Mouse (Mus musculus) forebrain, embryonic 12.5 days (tissue): ENCODE results near the gene Dlx2. TPM values are rescaled to one million over a fixed set of nuclear protein-coding genes. Genes with fewer than 3 reads are reported as not detected.

Experiments used
- ATAC-seq: fragments of 200-750 bp; cut with Nextera tagmentation; 2 replicates; pipeline ENCODE4 v1.8.0; 2017; ENCODE audit warnings: moderate TSS enrichment; ENCODE audit not compliant: low FRiP score
- H3K27ac ChIP-seq: fragments of 300-500 bp; sonication (generic); 2 replicates; pipeline ENCODE4 v1.5.1; 2016; ENCODE audit warnings: mild to moderate bottlenecking
- H3K27me3 ChIP-seq: fragments of 300-500 bp; sonication (generic); 2 replicates; pipeline ENCODE4 v1.6.1; 2016; ENCODE audit warnings: mild to moderate bottlenecking
- H3K36me3 ChIP-seq: fragments of 300-500 bp; sonication (generic); replicated peaks from 2 replicates; pipeline ENCODE4 v1.6.1; 2016; ENCODE audit warnings: mild to moderate bottlenecking
- H3K4me1 ChIP-seq: fragments of 300-500 bp; sonication (generic); 2 replicates; pipeline ENCODE4 v1.6.1; 2016
- H3K4me2 ChIP-seq: fragments of 300-500 bp; sonication (generic); 2 replicates; pipeline ENCODE4 v1.6.1; 2016; ENCODE audit warnings: mild to moderate bottlenecking, moderate library complexity
- H3K4me3 ChIP-seq: fragments of 300-500 bp; sonication (generic); replicated peaks from 2 replicates; pipeline ENCODE4 v1.5.1; 2016; ENCODE audit warnings: mild to moderate bottlenecking
- H3K9ac ChIP-seq: fragments of 300-500 bp; sonication (generic); 2 replicates; pipeline ENCODE4 v1.6.1; 2016; ENCODE audit warnings: mild to moderate bottlenecking
- H3K9me3 ChIP-seq: fragments of 300-500 bp; sonication (generic); 2 replicates; pipeline ENCODE4 v1.6.1; 2016
- WGBS: fragments of 180-500 bp; shearing (Covaris S2); methylation state at CpG from one replicate; pipeline ENCODE4 v1.1.7; 2016; 5-methylcytosine and 5-hydroxymethylcytosine counted together
- polyA plus RNA-seq: library from polyadenylated mRNA; unstranded; fragments of >200 nt; fragmentation: Nextera tagmentation; extraction: Ambion mirVana; gene quantifications from 2 replicates; pipeline ENCODE4 v1.2.1, GENCODE M21; 2016

Dlx2 gene
- polyA plus RNA-seq, 1 experiment from 2014 or later = 85.9 TPM

DNA sequence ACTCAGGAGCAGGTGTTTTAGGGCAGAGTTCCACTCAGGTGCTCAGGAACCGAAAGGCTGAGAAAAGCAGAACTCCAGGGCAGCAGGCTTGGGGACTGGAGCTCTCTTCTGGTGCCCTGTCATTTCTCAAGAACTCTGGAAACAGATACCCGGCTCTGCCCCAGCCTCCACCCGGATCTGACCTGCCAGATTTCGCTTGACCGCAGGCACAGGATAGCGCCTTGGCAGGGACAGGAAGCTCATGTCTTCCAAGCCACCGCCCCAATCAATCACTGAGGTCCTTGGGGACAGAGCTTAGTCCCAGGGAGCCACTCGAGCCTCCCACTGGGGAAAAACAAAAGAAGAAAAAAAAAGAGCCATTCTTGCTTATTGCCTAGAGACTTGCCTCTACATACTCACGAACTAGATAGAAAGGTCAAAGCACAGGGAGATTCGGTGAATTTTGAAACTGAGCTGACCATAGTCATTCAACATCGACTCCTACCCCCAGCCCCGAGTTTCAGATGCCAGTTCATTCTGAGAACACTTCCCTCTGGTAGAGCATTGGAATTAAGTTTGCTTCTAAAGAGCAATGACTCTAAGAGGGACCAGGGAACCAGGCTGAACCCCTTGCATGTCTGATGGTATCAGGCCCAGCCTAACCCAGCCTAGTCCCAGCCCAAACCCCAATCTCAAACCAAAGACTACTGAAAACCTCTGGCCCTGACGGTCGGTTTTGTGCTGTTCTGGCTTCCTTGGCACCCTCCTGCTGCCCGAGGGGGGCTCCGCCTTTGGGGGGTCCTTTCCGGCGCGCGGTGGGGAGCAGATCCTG is 12.1 kb downstream of the Dlx2 start:
- WGBS = 1% methylated on average over 20 of the region's 20 CpGs
- Histone ChIP-seq H3K4me2 (peak overlapping the region; percentile 61), H3K4me1 (peaks cover 25% of the 10 kb centered on the region), H3K27me3 (peaks cover 89% of the 10 kb centered on the region), H3K36me3 (no peaks in the 10 kb centered on the region), H3K9me3 (no peaks in the 10 kb centered on the region), H3K4me3 (peak overlapping the region; percentile 49), H3K27ac (peak overlapping the region; percentile 88), H3K9ac (peak overlapping the region; percentile 61)
- ATAC-seq = no peak

GRCm38 (mm10) chr2:71533094-71533493 is 13.5 kb downstream of the Dlx2 start:
- Histone ChIP-seq H3K4me2 (peak overlapping the region; percentile 61), H3K4me1 (peaks cover 28% of the 10 kb centered on the region)

GRCm38 (mm10) chr2:71531990-71532970 is 14.3 kb downstream of the Dlx2 start:
- Histone ChIP-seq H3K4me1 (peaks cover 28% of the 10 kb centered on the region), H3K9ac (peak overlapping the region; percentile 76), H3K36me3 (no peaks in the 10 kb centered on the region), H3K4me3 (peak overlapping the region; percentile 49), H3K27me3 (peaks cover 93% of the 10 kb centered on the region), H3K27ac (peak overlapping the region; percentile 92), H3K9me3 (no peaks in the 10 kb centered on the region), H3K4me2 (peak overlapping the region; percentile 61)
- WGBS = 1% methylated on average over 43 of the region's 43 CpGs
- ATAC-seq = no peak

More at GRCm38 (mm10) chr2:71533094-71533493, 13.5 kb downstream of the Dlx2 start:
- 12% methylated on average over 5 of the region's 5 CpGs for WGBS
- Histone ChIP-seq H3K36me3 (no peaks in the 10 kb centered on the region), H3K27ac (peak overlapping the region; percentile 92), H3K4me3 (peak overlapping the region; percentile 49), H3K27me3 (peaks cover 88% of the 10 kb centered on the region), H3K9ac (peak overlapping the region; percentile 76), H3K9me3 (no peaks in the 10 kb centered on the region)
- ATAC-seq = no peak

DNA sequence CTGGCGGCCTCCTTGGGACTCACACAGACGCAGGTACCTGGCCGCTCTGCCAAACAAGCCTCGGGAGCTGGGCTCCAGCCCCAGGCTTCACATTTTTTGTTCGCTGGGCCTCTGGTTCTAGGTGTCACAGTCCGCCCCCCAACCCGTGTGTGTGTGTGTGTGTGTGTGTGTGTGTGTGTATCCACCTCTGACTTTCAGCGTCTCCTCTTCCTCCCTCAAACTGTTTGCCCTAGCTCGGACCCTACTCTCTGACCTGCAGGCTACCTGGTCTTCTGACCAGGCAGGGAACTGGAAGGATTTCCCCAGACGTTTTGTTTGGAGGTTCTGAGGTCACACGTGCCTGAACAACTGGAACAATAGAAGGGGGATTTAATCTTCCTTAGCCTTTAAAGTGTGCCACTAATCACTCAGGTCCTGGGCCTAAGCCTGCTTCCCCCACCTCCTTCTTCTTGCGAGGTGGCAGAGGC is 15.4 kb downstream of the Dlx2 start:
- H3K4me1 ChIP-seq = peaks cover 28% of the 10 kb centered on the region
- 3% methylated on average over 12 of the region's 12 CpGs for WGBS

GRCm38 (mm10) chr2:71530391-71531123 is 16.0 kb downstream of the Dlx2 start:
- peak overlapping the region; percentile 92 for H3K27ac ChIP-seq
- no peaks in the 10 kb centered on the region for H3K36me3 ChIP-seq
- peak overlapping the region; percentile 61 for H3K4me2 ChIP-seq
- WGBS = under 1% methylated on average over 34 of the region's 34 CpGs
- H3K27me3 ChIP-seq = peaks cover 95% of the 10 kb centered on the region
- no peak for ATAC-seq
- H3K4me1 ChIP-seq = peaks cover 28% of the 10 kb centered on the region
- peak overlapping the region; percentile 76 for H3K9ac ChIP-seq
- H3K4me3 ChIP-seq = peak overlapping the region; percentile 49
- no peaks in the 10 kb centered on the region for H3K9me3 ChIP-seq

More for the DNA sequence above, 15.4 kb downstream of the Dlx2 start:
- ATAC-seq = no peak
- peak overlapping the region; percentile 76 for H3K9ac ChIP-seq
- no peaks in the 10 kb centered on the region for H3K36me3 ChIP-seq
- H3K4me3 ChIP-seq = peak overlapping the region; percentile 49
- no peaks in the 10 kb centered on the region for H3K9me3 ChIP-seq
- H3K4me2 ChIP-seq = peak overlapping the region; percentile 61
- peaks cover 93% of the 10 kb centered on the region for H3K27me3 ChIP-seq
- peak overlapping the region; percentile 92 for H3K27ac ChIP-seq

- Histone ChIP-seq H3K27me3 (peaks cover 97% of the 10 kb centered on the region), H3K4me2 (peak overlapping the region; percentile 61), H3K4me1 (peaks cover 28% of the 10 kb centered on the region), H3K36me3 (no peaks in the 10 kb centered on the region), H3K9ac (peak overlapping the region; percentile 82), H3K9me3 (no peaks in the 10 kb centered on the region), H3K27ac (peak overlapping the region; percentile 92), H3K4me3 (peak overlapping the region; percentile 49)
- WGBS = 1% methylated on average over 58 of the region's 60 CpGs
- peak; percentile 89 for ATAC-seq
These were observed 16.8 kb downstream of the Dlx2 start for GRCm38 (mm10) chr2:71529511-71530351.

DNA sequence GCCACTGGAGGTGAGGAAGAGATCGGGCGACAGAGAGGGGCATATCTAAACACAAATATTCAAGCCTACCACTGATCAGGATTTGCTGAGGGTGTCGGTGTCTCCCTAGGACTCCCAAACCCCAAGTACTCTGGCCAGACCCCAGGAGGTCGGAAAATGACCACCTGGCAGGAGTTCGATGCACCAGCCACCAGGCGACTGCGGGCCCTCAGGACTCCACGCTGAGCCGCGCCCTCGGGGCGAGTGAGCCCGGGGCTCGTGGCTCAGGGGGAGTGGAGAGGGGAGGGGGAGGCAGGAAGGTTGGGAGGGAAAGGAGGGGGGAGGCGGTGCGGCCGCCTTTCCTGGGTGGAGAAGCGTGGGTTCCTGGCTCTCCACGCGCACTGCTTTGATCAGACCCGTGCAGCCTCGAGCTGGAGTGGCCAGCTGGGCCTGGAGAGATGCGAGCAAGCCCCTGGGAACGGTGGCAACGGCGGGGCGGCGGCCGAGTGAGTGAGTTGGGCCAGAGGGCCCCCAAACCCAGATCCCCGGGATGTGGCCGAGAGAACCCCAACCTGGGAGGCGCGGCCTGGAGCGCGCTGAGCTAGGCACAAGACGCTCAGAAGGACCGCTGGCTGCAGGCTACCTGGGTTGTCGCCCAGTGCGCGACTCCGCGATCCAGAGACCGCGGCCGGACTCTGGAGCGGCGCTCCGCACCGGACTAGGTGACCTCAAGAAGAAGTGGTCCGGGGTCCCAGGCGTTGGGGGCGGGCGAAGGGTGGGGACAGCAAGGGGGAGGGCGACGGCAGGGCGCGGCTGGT is 17.6 kb downstream of the Dlx2 start:
- peak; percentile 27 for ATAC-seq
- H3K27ac ChIP-seq = peak overlapping the region; percentile 92
- peaks cover 28% of the 10 kb centered on the region for H3K4me1 ChIP-seq
- 1% methylated on average over 54 of the region's 57 CpGs for WGBS
- H3K4me2 ChIP-seq = peak overlapping the region; percentile 61
- H3K27me3 ChIP-seq = peaks cover 95% of the 10 kb centered on the region
- no peaks in the 10 kb centered on the region for H3K36me3 ChIP-seq
- no peaks in the 10 kb centered on the region for H3K9me3 ChIP-seq
- peak overlapping the region; percentile 82 for H3K9ac ChIP-seq
- H3K4me3 ChIP-seq = peak overlapping the region; percentile 49

DNA sequence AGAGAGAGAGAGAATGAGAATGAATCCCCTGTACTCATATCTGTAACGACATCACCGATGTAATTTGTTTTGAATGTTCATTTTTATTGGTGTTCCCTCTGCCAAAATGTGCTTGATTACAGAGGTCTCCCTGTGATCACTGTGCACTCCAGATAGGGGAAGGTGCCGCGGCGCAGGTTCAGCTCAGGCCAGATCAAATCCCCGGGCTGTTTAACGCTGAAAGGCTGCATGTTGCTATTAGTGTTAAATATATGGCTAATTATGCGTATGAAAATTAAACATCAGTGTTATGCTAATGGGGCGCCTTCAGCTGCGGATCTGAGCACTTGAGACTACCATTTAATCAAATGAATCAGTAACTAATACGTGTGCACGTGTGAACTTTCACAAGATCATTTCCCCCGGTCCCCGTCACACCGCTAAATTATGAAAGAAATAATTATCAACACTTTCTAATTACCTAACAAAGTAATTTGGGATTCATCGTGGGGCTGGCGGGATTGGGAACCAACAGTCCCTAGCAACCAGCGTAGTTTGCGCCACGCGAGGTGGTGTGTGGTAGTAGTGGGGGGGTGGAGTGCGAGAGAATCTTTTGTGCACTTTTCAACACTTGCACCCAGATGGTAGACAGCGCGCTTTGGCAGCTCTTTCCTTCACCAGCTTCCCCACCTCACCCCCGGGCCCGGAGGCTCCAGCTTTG is 18.4 kb downstream of the Dlx2 start, which contains the start of gene Dlx1:
TSS of gene Dlx1 (plus strand) at position 100 of the 700 bp plus-strand sequence.
- Histone ChIP-seq H3K9me3 (no peaks in the 10 kb centered on the region), H3K9ac (peak within 1 kb of the TSS; percentile 82), H3K4me3 (peak within 1 kb of the TSS; percentile 49), H3K27me3 (peaks cover 95% of the 10 kb centered on the region), H3K4me2 (peak within 1 kb of the TSS; percentile 61), H3K36me3 (no peaks in the 10 kb centered on the region), H3K4me1 (peaks cover 33% of the 10 kb centered on the region), H3K27ac (peak within 1 kb of the TSS; percentile 92)
- WGBS = under 1% methylated on average over 26 of the region's 26 CpGs
- ATAC-seq = peak; percentile 51

DNA sequence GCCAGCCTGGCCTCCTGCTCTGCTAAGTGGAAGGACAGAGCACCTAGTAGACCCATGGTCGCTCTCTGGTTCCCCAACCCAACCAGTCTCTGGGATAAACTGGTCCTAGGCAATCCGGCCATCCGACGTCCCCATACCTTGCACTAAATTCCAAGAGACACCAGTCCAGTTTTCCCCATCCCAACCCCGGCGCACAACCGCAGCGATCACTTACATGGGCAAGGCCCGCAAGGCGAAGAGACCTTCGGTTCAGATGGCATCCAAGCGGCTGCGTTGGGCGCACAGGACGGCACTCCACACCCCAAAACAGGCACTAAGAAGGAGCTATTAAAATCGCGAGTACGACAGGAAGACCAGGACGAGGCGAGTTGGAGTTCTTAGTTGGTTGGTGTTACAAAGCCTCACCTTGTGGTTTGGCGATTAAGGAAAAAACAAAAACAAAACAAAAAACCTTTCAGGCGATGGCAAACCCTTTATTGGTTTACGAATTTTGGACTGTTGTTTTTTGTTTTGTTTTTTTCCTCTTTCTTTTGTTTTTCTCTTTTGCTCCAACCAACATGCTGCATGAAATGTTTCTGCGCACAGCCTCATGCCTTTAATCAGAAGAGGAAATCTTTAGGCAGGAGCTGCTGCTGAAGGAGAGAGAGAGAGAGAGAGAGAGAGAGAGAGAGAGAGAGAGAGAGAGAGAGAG is 19.1 kb downstream of the Dlx2 start:
- peaks cover 32% of the 10 kb centered on the region for H3K4me1 ChIP-seq
- ATAC-seq = no peak
- WGBS = 2% methylated on average over 24 of the region's 24 CpGs
- no peaks in the 10 kb centered on the region for H3K36me3 ChIP-seq
- H3K4me2 ChIP-seq = peak overlapping the region; percentile 61
- H3K9me3 ChIP-seq = no peaks in the 10 kb centered on the region
- peaks cover 95% of the 10 kb centered on the region for H3K27me3 ChIP-seq
- peak overlapping the region; percentile 30 for H3K9ac ChIP-seq
- H3K4me3 ChIP-seq = peak overlapping the region; percentile 49
- peak overlapping the region; percentile 92 for H3K27ac ChIP-seq
